Mouse (Mus musculus): Measurements from ENCODE around the gene Npsr1.

Gene Npsr1

DNA sequence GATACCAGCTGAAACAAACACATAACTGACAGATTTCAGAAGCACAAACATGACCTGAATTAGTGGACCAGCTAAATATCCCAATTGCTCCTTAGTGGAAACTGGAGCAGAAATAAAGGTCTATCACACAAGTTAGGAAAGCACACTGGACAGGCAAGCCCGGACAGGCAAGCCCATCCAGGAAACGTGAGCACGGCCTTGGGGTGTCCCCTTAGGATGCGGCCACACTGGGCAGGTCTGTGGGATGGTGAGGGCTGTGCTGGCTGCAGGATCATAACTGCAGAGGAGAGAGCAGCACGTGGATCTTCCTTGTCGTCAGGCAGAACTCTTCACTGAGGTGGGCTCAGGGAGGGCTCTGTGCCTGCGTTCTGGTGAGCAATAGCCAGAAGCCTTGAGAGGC is at the start of gene Npsr1:
Gene Npsr1 (plus strand): TSS at position 301 of the 400 bp plus-strand sequence.
- DNase-seq (ENCODE audit: low spot score), result no peak

GRCm38 (mm10) chr9:24051538-24051937 is 46.3 kb upstream of the Npsr1 start:
- no peak for DNase-seq (ENCODE audit: low spot score)

- DNase-seq (ENCODE audit: low spot score), result no peak
Measured at GRCm38 (mm10) chr9:24063251-24063650, 34.5 kb upstream of the Npsr1 start.

- DNase-seq (ENCODE audit: low spot score), result no peak
Measured at GRCm38 (mm10) chr9:24071664-24072063, 26.1 kb upstream of the Npsr1 start.

GRCm38 (mm10) chr9:24077596-24077995 is 20.2 kb upstream of the Npsr1 start:
- no peak for DNase-seq (ENCODE audit: low spot score)

DNA sequence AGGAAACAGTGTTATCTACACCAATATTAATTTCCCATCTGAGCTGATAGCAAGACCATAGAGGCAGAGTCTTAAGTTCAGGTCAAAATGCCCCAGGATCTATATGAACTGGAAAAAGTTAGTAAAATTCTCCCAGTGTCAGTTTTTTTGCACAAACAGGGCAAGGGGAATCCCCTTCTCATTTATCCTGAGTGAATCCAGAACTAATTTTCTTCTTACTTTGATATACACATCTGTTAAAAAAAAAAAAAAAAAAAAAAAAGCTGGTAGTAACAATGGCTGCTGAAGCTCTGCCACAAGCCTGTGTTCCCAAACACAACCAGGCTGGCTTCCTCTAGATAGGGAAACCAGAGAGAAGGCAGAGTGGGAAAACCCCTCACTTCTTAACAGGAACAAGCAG is 5.9 kb upstream of the Npsr1 start:
- no peak for DNase-seq (ENCODE audit: low spot score)

DNA sequence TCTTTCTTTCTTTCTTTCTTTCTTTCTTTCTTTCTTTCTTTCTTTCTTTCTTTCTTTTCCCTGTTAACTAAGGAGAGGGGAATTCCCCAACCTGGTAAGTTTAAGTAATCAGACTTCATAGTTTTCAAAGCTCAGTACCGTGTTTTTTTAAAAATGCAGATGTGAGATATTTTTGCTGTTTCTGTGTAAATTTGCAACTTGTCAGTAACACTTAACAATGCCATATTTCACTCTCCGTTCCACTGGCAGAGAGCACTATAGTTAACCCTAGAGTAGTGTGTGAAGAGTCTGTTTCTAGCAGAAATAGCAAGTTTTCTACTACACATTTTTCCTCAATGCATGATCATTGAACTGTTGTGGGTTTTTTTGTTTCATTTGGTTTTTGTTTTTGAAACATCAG is 730 bp downstream of the Npsr1 start:
- no peak for DNase-seq (ENCODE audit: low spot score)

GRCm38 (mm10) chr9:24099631-24100030 is 1.8 kb downstream of the Npsr1 start:
- no peak for DNase-seq (ENCODE audit: low spot score)

GRCm38 (mm10) chr9:24119423-24119822 is 21.6 kb downstream of the Npsr1 start:
- DNase-seq (ENCODE audit: low spot score), result no peak

DNA sequence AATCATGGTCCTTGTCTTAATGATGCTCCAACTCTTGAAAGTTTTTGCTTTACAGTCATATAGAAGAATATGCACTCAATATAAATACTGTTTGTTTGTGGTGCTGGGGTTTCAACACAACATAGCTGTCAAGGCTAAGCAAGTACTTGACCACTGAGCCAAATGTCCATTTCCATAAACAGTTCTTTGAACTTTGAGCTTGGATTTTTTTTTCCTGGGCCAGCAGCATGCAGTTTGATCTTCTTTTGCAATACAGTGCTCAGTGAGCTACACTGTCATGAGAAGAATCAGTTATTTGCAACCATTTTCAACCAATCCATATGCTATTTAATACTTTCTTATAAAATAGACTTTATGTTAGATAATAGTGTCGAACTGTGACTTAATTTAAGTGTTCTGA is 35.3 kb downstream of the Npsr1 start:
- DNase-seq (ENCODE audit: low spot score), result no peak

DNA sequence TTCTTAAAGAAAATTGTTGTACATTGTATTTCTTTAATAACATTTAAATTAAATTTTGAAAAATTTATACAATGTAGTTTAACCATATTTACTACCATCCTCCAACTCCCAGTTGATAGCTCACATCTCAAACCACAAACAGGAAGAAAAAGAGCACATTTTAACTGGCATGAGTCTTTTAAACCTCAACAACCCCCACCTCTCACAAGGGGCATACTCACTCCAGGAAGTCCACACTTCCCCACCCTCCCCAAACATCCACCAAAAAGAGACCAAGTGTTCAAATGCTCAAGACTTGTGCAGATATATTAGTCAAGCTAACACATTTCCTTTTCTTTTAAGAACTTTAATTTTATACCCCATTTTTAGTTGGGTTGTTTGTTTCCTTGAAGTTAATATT is 38.6 kb downstream of the Npsr1 start:
- DNase-seq (ENCODE audit: low spot score), result no peak

GRCm38 (mm10) chr9:24144341-24144740 is 46.5 kb downstream of the Npsr1 start:
- no peak for DNase-seq (ENCODE audit: low spot score)

DNA sequence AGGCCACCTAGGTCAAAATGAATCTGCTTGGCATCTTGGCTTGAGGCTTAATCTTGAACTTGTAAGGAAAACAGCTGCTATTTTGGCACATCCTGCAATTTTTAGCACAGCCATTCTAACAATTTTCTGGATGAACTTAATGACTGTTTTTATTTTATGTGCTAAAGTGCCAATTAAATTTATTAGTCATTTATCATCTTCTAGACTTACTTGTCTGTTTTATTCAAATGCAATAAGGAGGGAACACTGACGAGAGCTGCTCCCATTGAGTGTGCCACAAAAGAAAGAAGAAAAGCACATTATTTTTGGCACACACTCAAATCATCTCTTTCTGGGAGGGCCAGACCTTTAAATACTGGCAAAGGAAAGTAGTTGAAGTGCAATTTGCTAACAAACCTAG is 59.4 kb downstream of the Npsr1 start:
- no peak for DNase-seq (ENCODE audit: low spot score)

- DNase-seq (ENCODE audit: low spot score), result no peak
Measured at GRCm38 (mm10) chr9:24160409-24160808, 62.6 kb downstream of the Npsr1 start.

DNA sequence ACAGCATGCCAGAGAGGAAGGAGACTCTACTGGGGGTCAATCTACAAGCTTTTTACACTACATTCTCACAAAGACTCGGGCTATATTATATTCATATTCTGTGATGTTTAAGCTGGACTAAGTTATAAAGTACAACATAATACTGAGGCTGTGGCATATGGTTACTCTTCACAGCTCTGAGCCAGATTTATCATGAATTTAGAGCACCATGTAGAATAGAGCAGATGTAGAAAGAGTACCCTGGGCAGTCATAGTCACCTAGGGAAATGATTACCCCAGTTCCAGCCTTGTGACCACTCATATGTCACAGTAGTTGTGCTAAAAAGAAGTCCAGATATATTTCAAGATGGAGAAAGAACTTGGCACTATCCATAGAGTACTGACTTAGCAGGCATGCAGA is 70.7 kb downstream of the Npsr1 start:
- DNase-seq (ENCODE audit: low spot score), result no peak

- DNase-seq (ENCODE audit: low spot score), result no peak
Measured at GRCm38 (mm10) chr9:24170728-24171127, 72.9 kb downstream of the Npsr1 start.

GRCm38 (mm10) chr9:24178744-24179143 is 80.9 kb downstream of the Npsr1 start:
- DNase-seq (ENCODE audit: low spot score), result no peak

DNA sequence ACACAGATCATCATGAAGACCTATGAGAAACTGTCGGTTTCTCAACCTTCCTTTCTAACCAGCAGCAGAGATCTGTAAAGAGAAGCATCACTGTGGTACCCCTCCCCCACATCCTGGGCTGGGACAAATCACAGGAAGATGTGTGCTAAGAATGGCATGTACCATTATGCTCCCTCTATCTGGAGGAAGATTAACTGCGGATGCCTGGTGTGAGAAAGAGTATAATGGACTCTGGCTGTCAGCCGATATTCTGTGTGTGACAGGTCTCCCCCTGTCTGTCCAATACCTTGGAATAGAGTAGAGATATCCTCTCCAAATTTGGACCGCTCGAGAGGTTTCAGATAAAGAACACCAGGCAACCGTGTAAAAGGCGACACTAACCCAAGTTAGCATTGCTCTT is 83.1 kb downstream of the Npsr1 start:
- no peak for DNase-seq (ENCODE audit: low spot score)

DNA sequence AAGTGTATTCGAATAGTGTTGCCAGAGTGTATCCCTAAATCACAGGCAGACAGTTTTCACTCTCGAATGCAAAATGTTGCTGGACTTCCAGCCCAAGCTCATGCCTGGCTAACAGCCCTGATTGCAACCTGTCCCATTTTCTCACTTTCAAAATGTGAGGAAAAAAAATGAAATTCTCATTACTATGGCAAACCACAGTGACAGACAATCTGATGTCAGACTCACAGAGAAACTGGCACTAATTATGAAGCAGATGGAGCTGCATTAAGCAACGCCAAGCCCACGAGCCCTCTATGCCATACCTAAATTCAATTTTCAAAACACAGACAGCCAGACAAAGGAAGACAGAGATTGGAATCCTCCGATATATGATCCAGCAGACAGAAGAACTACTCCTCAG is 88.5 kb downstream of the Npsr1 start:
- DNase-seq (ENCODE audit: low spot score), result no peak

DNA sequence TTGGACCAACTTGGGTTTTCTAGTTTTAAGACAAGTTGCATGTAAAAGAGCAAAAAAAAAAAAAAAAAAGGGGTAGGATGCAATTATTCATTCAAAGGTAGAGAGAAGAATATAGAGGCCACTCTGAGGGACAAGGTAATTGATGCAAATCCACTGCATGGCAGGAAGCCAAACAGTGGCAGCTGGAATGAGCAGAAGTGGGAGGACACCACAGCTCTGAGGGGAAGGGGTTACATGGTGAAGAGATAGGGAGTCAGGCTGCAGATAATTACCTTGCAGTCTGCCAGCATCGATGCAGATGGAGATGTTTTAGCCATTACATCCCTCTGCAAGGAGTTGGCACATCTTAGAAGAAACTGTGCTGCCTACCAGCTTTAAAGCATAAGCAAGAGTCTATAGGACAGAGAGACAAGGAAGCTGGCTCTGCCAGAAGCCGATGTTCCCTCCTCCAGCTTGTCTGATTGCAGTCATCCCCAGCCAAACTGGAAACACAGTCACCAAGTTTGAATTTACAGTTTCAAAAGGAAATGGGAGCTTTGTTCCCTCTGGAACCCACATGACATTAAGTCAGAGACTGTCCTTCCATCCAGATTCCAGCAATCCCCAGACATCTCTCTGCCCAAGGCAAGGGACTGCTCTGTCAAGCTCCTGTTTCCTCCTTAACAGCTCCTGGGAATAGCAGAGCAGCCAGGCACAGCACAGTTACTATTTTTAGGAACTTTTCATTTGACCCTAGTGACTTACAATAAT is 91.9 kb downstream of the Npsr1 start:
- no peak for DNase-seq (ENCODE audit: low spot score)

GRCm38 (mm10) chr9:24190261-24190588 is 92.4 kb downstream of the Npsr1 start:
- no peak for DNase-seq (ENCODE audit: low spot score)

DNA sequence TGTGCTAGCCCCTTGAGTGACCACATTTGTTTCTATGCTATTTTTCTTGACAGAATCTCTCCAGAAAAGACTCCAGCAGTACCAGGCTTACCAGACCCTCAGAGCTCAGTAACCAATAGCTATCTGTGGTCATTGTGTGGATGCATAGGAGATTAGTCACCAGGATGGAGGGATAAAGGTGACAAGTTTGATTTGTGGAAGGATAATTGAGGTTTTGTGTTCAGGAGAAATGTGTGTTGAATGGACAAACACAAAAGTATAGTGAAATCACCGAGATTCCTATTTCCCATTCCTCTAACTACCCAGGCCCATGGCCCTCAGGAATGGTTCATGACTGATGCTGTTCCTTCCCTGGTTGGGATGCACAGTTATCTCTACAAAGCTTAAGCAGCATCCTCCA is 100.5 kb downstream of the Npsr1 start:
- no peak for DNase-seq (ENCODE audit: low spot score)

GRCm38 (mm10) chr9:24211636-24212035 is 113.8 kb downstream of the Npsr1 start:
- DNase-seq (ENCODE audit: low spot score), result no peak

DNA sequence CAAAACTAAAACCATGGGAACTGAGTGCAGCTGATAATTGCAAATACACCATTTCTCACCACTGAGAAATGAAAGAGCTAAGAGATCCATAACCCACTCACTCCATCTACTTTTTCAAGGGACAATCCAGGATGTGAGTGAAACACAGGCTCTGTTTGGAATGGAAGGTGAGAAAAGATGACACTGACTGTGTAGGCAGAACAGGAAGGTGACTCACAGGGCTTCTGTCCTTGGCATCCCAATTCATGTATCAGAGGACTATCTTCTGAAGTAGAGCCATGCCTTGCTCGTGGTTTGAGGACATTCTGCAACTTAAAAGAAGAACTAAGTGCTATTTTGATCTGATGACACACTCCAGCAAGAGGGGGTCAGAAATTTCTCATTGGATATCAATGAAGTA is 119.9 kb downstream of the Npsr1 start:
- DNase-seq (ENCODE audit: low spot score), result no peak

DNA sequence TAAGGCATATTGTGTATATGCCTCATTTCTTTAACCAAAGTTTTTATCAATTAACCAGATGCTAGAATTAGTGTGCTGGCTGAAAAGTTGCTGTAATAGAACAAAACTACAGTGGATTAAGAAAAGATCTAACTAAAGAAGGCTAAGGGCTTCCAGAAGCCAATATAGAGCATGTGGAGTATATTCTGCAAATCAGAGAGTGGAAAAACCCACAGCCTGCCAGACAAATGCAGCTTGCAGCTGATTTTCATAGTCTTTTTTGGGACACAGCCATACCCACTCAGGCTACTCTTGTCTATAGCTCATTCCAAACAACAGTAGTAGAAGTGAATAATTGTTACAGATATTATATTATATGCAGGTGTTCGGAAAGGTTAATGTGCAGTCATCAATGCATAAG is 138.7 kb downstream of the Npsr1 start:
- DNase-seq (ENCODE audit: low spot score), result no peak

Measured in testis, postnatal 14 days (tissue).